Mouse (Mus musculus) stomach, postnatal 0 days (tissue): ENCODE data around the gene Mamstr. TPM values are rescaled to one million over a fixed set of nuclear protein-coding genes. Genes with fewer than 3 reads are reported as not detected.

Experiments
- ATAC-seq: fragments of 200-750 bp; cut with Nextera tagmentation; 2 replicates; pipeline ENCODE4 v1.8.0; 2017; ENCODE audit not compliant: low FRiP score, low TSS enrichment
- DNase-seq: peaks from one replicate; pipeline ENCODE4 v3.0.0-alpha.2; 2016; ENCODE audit warnings: low spot score
- H3K27ac ChIP-seq: fragments of 300-500 bp; sonication (generic); replicated peaks from 2 replicates; pipeline ENCODE4 v1.5.1; 2014; ENCODE audit warnings: mild to moderate bottlenecking, control low read depth
- H3K27me3 ChIP-seq: fragments of 300-500 bp; sonication (generic); 2 replicates; pipeline ENCODE4 v1.6.1; 2014; ENCODE audit warnings: low read length; ENCODE audit not compliant: control insufficient read depth, insufficient read depth
- H3K36me3 ChIP-seq: fragments of 300-500 bp; sonication (generic); 2 replicates; pipeline ENCODE4 v1.6.1; 2014; ENCODE audit warnings: low read length, mixed read lengths; ENCODE audit not compliant: control insufficient read depth, insufficient read depth
- H3K4me1 ChIP-seq: fragments of 300-500 bp; sonication (generic); replicated peaks from 2 replicates; pipeline ENCODE4 v1.6.1; 2014; ENCODE audit warnings: antibody characterized with exemption; ENCODE audit not compliant: control insufficient read depth, insufficient read depth
- H3K4me2 ChIP-seq: fragments of 300-500 bp; sonication (generic); replicated peaks from 2 replicates; pipeline ENCODE4 v1.6.1; 2014; ENCODE audit warnings: low read depth, mild to moderate bottlenecking, control low read depth, moderate library complexity
- H3K4me3 ChIP-seq: fragments of 300-500 bp; sonication (generic); 2 replicates; pipeline ENCODE4 v1.5.1; 2014; ENCODE audit warnings: low read depth, low read length, control low read depth
- H3K9ac ChIP-seq: fragments of 300-500 bp; sonication (generic); 2 replicates; pipeline ENCODE4 v1.6.1; 2014; ENCODE audit warnings: mild to moderate bottlenecking, low read length, control low read depth, mixed read lengths
- H3K9me3 ChIP-seq: fragments of 300-500 bp; sonication (generic); 2 replicates; pipeline ENCODE4 v1.6.1; 2016; ENCODE audit warnings: low read length; ENCODE audit not compliant: control insufficient read depth
- CTCF ChIP-seq: IDR thresholded peaks from 2 replicates; pipeline ENCODE4 v1.5.1; 2016; ENCODE audit warnings: antibody characterized with exemption, low read depth, mild to moderate bottlenecking, moderate library complexity
- EP300 ChIP-seq: optimal IDR thresholded peaks from 2 replicates; pipeline ENCODE3; 2016; ENCODE audit warnings: antibody characterized with exemption
- WGBS: fragments of 180-500 bp; shearing (Covaris S2); extraction: QIAGEN DNeasy Blood & Tissue Kit; methylation state at CpG from one replicate; pipeline ENCODE4 v1.1.7; 2014; 5-methylcytosine and 5-hydroxymethylcytosine counted together
- polyA plus RNA-seq: library from polyadenylated mRNA; unstranded; fragments of >200 nt; fragmentation: Nextera tagmentation; extraction: Ambion mirVana; gene quantifications from 2 replicates; pipeline ENCODE4 v1.2.1, GENCODE M21; 2015

The Mamstr gene
- polyA plus RNA-seq, 1 experiment from 2014 or later: 4.6 TPM

GRCm38 (mm10) chr7:45689099-45689498 lies 49.3 kb downstream of the Mamstr start:
- no peaks in the 10 kb centered on the region for H3K9me3 ChIP-seq
- H3K9ac ChIP-seq: no peak overlapping the region
- TF ChIP-seq EP300 (no peak), CTCF (no peak)

GRCm38 (mm10) chr7:45689800-45690199 lies 50.0 kb downstream of the Mamstr start:
- ATAC-seq (no peak), DNase-seq (no peak)
- no peaks in the 10 kb centered on the region for H3K27me3 ChIP-seq
- no peak overlapping the region for H3K9ac ChIP-seq
- H3K27ac ChIP-seq: no peak overlapping the region
- 66% methylated on average over 11 of the region's 11 CpGs for WGBS
- H3K9me3 ChIP-seq: no peaks in the 10 kb centered on the region
- TF ChIP-seq EP300 (no peak), CTCF (no peak)
- H3K4me2 ChIP-seq: no peak overlapping the region
- H3K36me3 ChIP-seq: no peaks in the 10 kb centered on the region
- peaks cover 7% of the 10 kb centered on the region; the same call in 1 of the 2 replicates for H3K4me1 ChIP-seq
- H3K4me3 ChIP-seq: no peak overlapping the region

More at GRCm38 (mm10) chr7:45689099-45689498, 49.3 kb downstream of the Mamstr start:
- no peak overlapping the region for H3K4me2 ChIP-seq
- no peaks in the 10 kb centered on the region for H3K27me3 ChIP-seq
- WGBS: 65% methylated on average over 6 of the region's 6 CpGs
- DNase-seq (no peak), ATAC-seq (no peak)
- peaks cover 7% of the 10 kb centered on the region; the same call in 1 of the 2 replicates for H3K4me1 ChIP-seq
- H3K36me3 ChIP-seq: no peaks in the 10 kb centered on the region
- no peak overlapping the region for H3K4me3 ChIP-seq
- H3K27ac ChIP-seq: no peak overlapping the region

GRCm38 (mm10) chr7:45692364-45692763 lies 52.6 kb downstream of the Mamstr start:
- Histone ChIP-seq H3K4me2 (no peak overlapping the region), H3K9ac (no peak overlapping the region), H3K27ac (no peak overlapping the region), H3K27me3 (no peaks in the 10 kb centered on the region), H3K4me3 (no peak overlapping the region), H3K9me3 (no peaks in the 10 kb centered on the region), H3K36me3 (no peaks in the 10 kb centered on the region), H3K4me1 (no peaks in the 10 kb centered on the region)
- TF ChIP-seq CTCF: no peak
- no peak for TF ChIP-seq EP300
- DNase-seq (no peak), ATAC-seq (no peak)
- WGBS: 76% methylated on average over 2 of the region's 2 CpGs

GRCm38 (mm10) chr7:45693921-45694591 lies 54.3 kb downstream of the Mamstr start, which contains the start of gene Sec1:
Gene Sec1 (minus strand): TSS chr7:45694402.
- no peak within 1 kb of the TSS for H3K4me3 ChIP-seq
- ATAC-seq (no peak), DNase-seq (no peak)
- no peak within 1 kb of the TSS for H3K27ac ChIP-seq
- H3K9ac ChIP-seq: no peak within 1 kb of the TSS
- TF ChIP-seq CTCF: no peak
- TF ChIP-seq EP300: no peak
- H3K4me1 ChIP-seq: no peaks in the 10 kb centered on the region
- 91% methylated on average over 50 of the region's 50 CpGs for WGBS
- no peaks in the 10 kb centered on the region for H3K27me3 ChIP-seq
- H3K36me3 ChIP-seq: no peaks in the 10 kb centered on the region
- H3K4me2 ChIP-seq: no peak within 1 kb of the TSS
- no peaks in the 10 kb centered on the region for H3K9me3 ChIP-seq

DNA sequence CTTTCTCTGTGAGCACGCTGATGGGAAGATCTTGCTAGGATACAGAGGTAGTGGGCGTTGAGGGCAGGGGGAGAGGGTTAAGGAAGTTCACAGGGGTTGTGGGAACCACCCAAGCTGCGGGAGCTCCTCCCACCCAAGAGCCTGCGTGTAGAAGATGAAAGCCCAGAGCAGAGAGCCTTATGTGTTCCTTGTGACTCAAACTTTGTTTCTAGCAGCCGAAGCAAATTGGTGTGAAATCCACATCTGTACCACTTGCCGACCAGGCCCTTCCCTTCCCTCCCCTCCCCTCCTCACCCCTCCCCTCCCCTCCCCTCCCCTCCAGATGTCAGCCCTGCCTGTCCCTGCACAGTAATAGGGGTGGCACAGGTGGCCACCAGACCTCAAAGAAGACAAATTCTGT lies 55.3 kb downstream of the Mamstr start:
- no peak for DNase-seq
- Histone ChIP-seq H3K27me3 (no peaks in the 10 kb centered on the region), H3K4me3 (no peak overlapping the region), H3K27ac (no peak overlapping the region), H3K4me2 (no peak overlapping the region), H3K36me3 (no peaks in the 10 kb centered on the region), H3K4me1 (no peaks in the 10 kb centered on the region), H3K9ac (no peak overlapping the region), H3K9me3 (no peaks in the 10 kb centered on the region)
- WGBS: 14% methylated on average over 6 of the region's 6 CpGs
- TF ChIP-seq CTCF (no peak), EP300 (no peak)
- ATAC-seq: no peak

Other genes starting within 250 kb of the Mamstr start
- gene Snrnp70, start 244.2 kb upstream of the Mamstr start, polyA plus RNA-seq: 73.7 and 78.8 TPM in 2 replicates
- 0.15 and 0.17 TPM in 2 replicates for gene Kcna7, start 234.3 kb upstream of the Mamstr start, polyA plus RNA-seq
- gene Ntf5, start 226.3 kb upstream of the Mamstr start, polyA plus RNA-seq: 1.5 and 1.8 TPM in 2 replicates
- not detected in 2 replicates for gene Lhb, start 219.2 kb upstream of the Mamstr start, polyA plus RNA-seq
- gene Gys1, start 205.1 kb upstream of the Mamstr start, polyA plus RNA-seq: 10.1 and 10.6 TPM in 2 replicates
- 46.2 and 46.7 TPM in 2 replicates for gene Ruvbl2, start 201.9 kb upstream of the Mamstr start, polyA plus RNA-seq
- 3,647 and 3,760 TPM in 2 replicates for gene Ftl1, start 180.1 kb upstream of the Mamstr start, polyA plus RNA-seq
- gene Bax, start 173.1 kb upstream of the Mamstr start, polyA plus RNA-seq: 119 and 120 TPM in 2 replicates
- gene Tulp2, start 158.1 kb upstream of the Mamstr start, polyA plus RNA-seq: 0.32 and 0.42 TPM in 2 replicates
- not detected in 2 replicates for gene Gm45808, start 153.2 kb upstream of the Mamstr start, polyA plus RNA-seq
- 1.1 and 1.3 TPM in 2 replicates for gene Dhdh, start 151.2 kb upstream of the Mamstr start, polyA plus RNA-seq
- 196 and 199 TPM in 2 replicates for gene Nucb1, start 129.6 kb upstream of the Mamstr start, polyA plus RNA-seq
- gene Ppp1r15a, start 113.7 kb upstream of the Mamstr start, polyA plus RNA-seq: 21.6 and 26.6 TPM in 2 replicates
- gene Plekha4, start 113.6 kb upstream of the Mamstr start, polyA plus RNA-seq: 7.9 and 8.0 TPM in 2 replicates
- gene Hsd17b14, start 85.1 kb upstream of the Mamstr start, polyA plus RNA-seq: 16.6 and 16.9 TPM in 2 replicates
- gene Bcat2, start 69.8 kb upstream of the Mamstr start, polyA plus RNA-seq: 101 and 108 TPM in 2 replicates
- 0.69 and 0.90 TPM in 2 replicates for gene Fgf21, start 24.5 kb upstream of the Mamstr start, polyA plus RNA-seq
- gene Fut1, start 22.7 kb upstream of the Mamstr start, polyA plus RNA-seq: 1.8 and 2.3 TPM in 2 replicates
- 0.08 TPM in 2 replicates for gene Izumo1, start 18.2 kb upstream of the Mamstr start, polyA plus RNA-seq
- 5.4 and 6.3 TPM in 2 replicates for gene Rasip1, start 12.5 kb upstream of the Mamstr start, polyA plus RNA-seq
- 35.1 and 36.1 TPM in 2 replicates for gene Fut2, start 26.4 kb downstream of the Mamstr start, polyA plus RNA-seq
- 0.41 and 0.45 TPM in 2 replicates for gene Ntn5, start 44.0 kb downstream of the Mamstr start, polyA plus RNA-seq
- gene Sec1, start 54.4 kb downstream of the Mamstr start, polyA plus RNA-seq: 0.53 and 0.56 TPM in 2 replicates
- 2.7 and 4.4 TPM in 2 replicates for gene Car11, start 59.9 kb downstream of the Mamstr start, polyA plus RNA-seq
- 8.8 and 12.6 TPM in 2 replicates for gene Dbp, start 65.1 kb downstream of the Mamstr start, polyA plus RNA-seq
- gene Rpl18, start 75.5 kb downstream of the Mamstr start, polyA plus RNA-seq: 893 and 919 TPM in 2 replicates
- 23.6 and 24.5 TPM in 2 replicates for gene Sphk2, start 78.0 kb downstream of the Mamstr start, polyA plus RNA-seq
- gene Fam83e, start 81.2 kb downstream of the Mamstr start, polyA plus RNA-seq: 21.6 and 24.8 TPM in 2 replicates
- 0.39 and 0.56 TPM in 2 replicates for gene Spaca4, start 85.8 kb downstream of the Mamstr start, polyA plus RNA-seq
- 0.15 and 0.27 TPM in 2 replicates for gene Lmtk3, start 143.8 kb downstream of the Mamstr start, polyA plus RNA-seq
- 83.2 and 87.1 TPM in 2 replicates for gene Sult2b1, start 144.7 kb downstream of the Mamstr start, polyA plus RNA-seq
- 59.7 and 62.4 TPM in 2 replicates for gene Cyth2, start 174.6 kb downstream of the Mamstr start, polyA plus RNA-seq
- gene Kcnj14, start 184.8 kb downstream of the Mamstr start, polyA plus RNA-seq: 0.22 TPM in 2 replicates
- gene Grwd1, start 191.0 kb downstream of the Mamstr start, polyA plus RNA-seq: 25.6 and 25.7 TPM in 2 replicates
- 49.8 and 54.6 TPM in 2 replicates for gene Kdelr1, start 232.8 kb downstream of the Mamstr start, polyA plus RNA-seq
- gene Grin2d, start 238.4 kb downstream of the Mamstr start, polyA plus RNA-seq: 0.35 and 0.38 TPM in 2 replicates